Mouse (Mus musculus) C3H10T1/2 (cell line): Measurements from ENCODE around the gene Vmn2r62. TPM values are rescaled to one million over a fixed set of nuclear protein-coding genes. Genes with fewer than 3 reads are reported as not detected.

Experiments used
- polyA plus RNA-seq, 2 experiments: library from polyadenylated mRNA; unstranded; fragments of >200 nt; fragmentation: generic; extraction: Trizol; gene quantifications; one replicate each; pipeline ENCODE4 v1.2.1; 2012; ENCODE audit warnings: missing spikeins in 2 of 2

Gene Vmn2r62
- polyA plus RNA-seq, result not detected

GRCm38 (mm10) chr7:42793425-42793824 is at the start of gene Vmn2r62:
TSS of gene Vmn2r62 (minus strand) at chr7:42793525.

GRCm38 (mm10) chr7:42726917-42727316 is 66.4 kb downstream of the Vmn2r62 start, which contains the start of gene Gm17067:
TSS of gene Gm17067 (minus strand) at chr7:42727017.

Other genes with a start within 250 kb of the Vmn2r62 start
- gene Gm21028, start 214.9 kb downstream of the Vmn2r62 start, polyA plus RNA-seq, result not detected
- under 1 TPM in 1 of 2 experiments, not detected in 1; 0.13 TPM for gene Zfp977, start 201.0 kb downstream of the Vmn2r62 start, polyA plus RNA-seq
- gene Zfp976, start 150.9 kb downstream of the Vmn2r62 start, polyA plus RNA-seq, result under 1 TPM; 0.01 to 0.15 TPM
- gene Zfp975, start 100.8 kb downstream of the Vmn2r62 start, polyA plus RNA-seq, result under 1 TPM; 0.02 to 0.51 TPM
- gene Gm17067, start 66.5 kb downstream of the Vmn2r62 start, polyA plus RNA-seq, result not detected
- not detected for gene Gm2381, start 73.7 kb upstream of the Vmn2r62 start, polyA plus RNA-seq
- gene Vmn2r63, start 140.3 kb upstream of the Vmn2r62 start, polyA plus RNA-seq, result under 1 TPM in 1 of 2 experiments, not detected in 1; under 0.01 TPM
- not detected for gene Gm9268, start 225.2 kb upstream of the Vmn2r62 start, polyA plus RNA-seq